Mouse (Mus musculus): ENCODE measurements around the gene Cpeb3. TPM values are rescaled to one million over a fixed set of nuclear protein-coding genes. Genes with fewer than 3 reads are reported as not detected.

Gene Cpeb3
- polyA plus RNA-seq, 1 experiment from 2014 or later, result 1.9 TPM

GRCm38 (mm10) chr19:37198165-37198880 is 10.1 kb downstream of the Cpeb3 start:
- no peak overlapping the region for H3K9ac ChIP-seq (ENCODE audit: low read depth, low read length)
- no peak overlapping the region for H3K4me2 ChIP-seq (ENCODE audit: low read depth, low read length)
- H3K4me1 ChIP-seq (ENCODE audit: control insufficient read depth, insufficient read depth, low read length), result no peaks in the 10 kb centered on the region
- no peak overlapping the region for H3K4me3 ChIP-seq (ENCODE audit: low read depth, low read length)
- no peaks in the 10 kb centered on the region for H3K27me3 ChIP-seq (replicated peaks; ENCODE audit: control insufficient read depth, insufficient read depth, low read length)
- no peak for ATAC-seq (ENCODE audit: low read depth)
- DNase-seq (ENCODE audit: low spot score), result no peak
- WGBS, result 78% methylated on average over 1 of the region's 1 CpGs
- no peaks in the 10 kb centered on the region for H3K36me3 ChIP-seq (ENCODE audit: control insufficient read depth, insufficient read depth, low read length)
- H3K27ac ChIP-seq (replicated peaks; ENCODE audit: low read depth, low read length), result no peak overlapping the region
- no peaks in the 10 kb centered on the region for H3K9me3 ChIP-seq (ENCODE audit: control insufficient read depth, low read length)

- Histone ChIP-seq H3K27me3 (replicated peaks; ENCODE audit: control insufficient read depth, insufficient read depth, low read length) (no peaks in the 10 kb centered on the region), H3K4me1 (ENCODE audit: control insufficient read depth, insufficient read depth, low read length) (no peaks in the 10 kb centered on the region), H3K4me2 (ENCODE audit: low read depth, low read length) (no peak overlapping the region), H3K9ac (ENCODE audit: low read depth, low read length) (no peak overlapping the region), H3K27ac (replicated peaks; ENCODE audit: low read depth, low read length) (no peak overlapping the region), H3K4me3 (ENCODE audit: low read depth, low read length) (no peak overlapping the region), H3K9me3 (ENCODE audit: control insufficient read depth, low read length) (no peaks in the 10 kb centered on the region), H3K36me3 (ENCODE audit: control insufficient read depth, insufficient read depth, low read length) (no peaks in the 10 kb centered on the region)
- ATAC-seq (ENCODE audit: low read depth), result no peak
- no peak for DNase-seq (ENCODE audit: low spot score)
- 61% methylated on average over 5 of the region's 5 CpGs for WGBS
These were observed 15.8 kb downstream of the Cpeb3 start for GRCm38 (mm10) chr19:37192475-37193058.

GRCm38 (mm10) chr19:37188366-37188948 is 19.9 kb downstream of the Cpeb3 start:
- Histone ChIP-seq H3K9ac (ENCODE audit: low read depth, low read length) (no peak overlapping the region), H3K4me1 (ENCODE audit: control insufficient read depth, insufficient read depth, low read length) (no peaks in the 10 kb centered on the region), H3K36me3 (ENCODE audit: control insufficient read depth, insufficient read depth, low read length) (no peaks in the 10 kb centered on the region), H3K27me3 (replicated peaks; ENCODE audit: control insufficient read depth, insufficient read depth, low read length) (no peaks in the 10 kb centered on the region), H3K27ac (replicated peaks; ENCODE audit: low read depth, low read length) (no peak overlapping the region), H3K4me3 (ENCODE audit: low read depth, low read length) (no peak overlapping the region), H3K9me3 (ENCODE audit: control insufficient read depth, low read length) (no peaks in the 10 kb centered on the region), H3K4me2 (ENCODE audit: low read depth, low read length) (no peak overlapping the region)
- ATAC-seq (ENCODE audit: low read depth), result no peak
- WGBS, result 76% methylated on average over 4 of the region's 4 CpGs
- no peak for DNase-seq (ENCODE audit: low spot score)

- WGBS, result 16% methylated on average over 17 of the region's 17 CpGs
- Histone ChIP-seq H3K27ac (replicated peaks; ENCODE audit: low read depth, low read length) (no peak overlapping the region), H3K4me1 (ENCODE audit: control insufficient read depth, insufficient read depth, low read length) (peaks cover 8% of the 10 kb centered on the region), H3K4me2 (ENCODE audit: low read depth, low read length) (peak overlapping the region; percentile 54), H3K9me3 (ENCODE audit: control insufficient read depth, low read length) (no peaks in the 10 kb centered on the region), H3K27me3 (replicated peaks; ENCODE audit: control insufficient read depth, insufficient read depth, low read length) (peaks cover 25% of the 10 kb centered on the region), H3K4me3 (ENCODE audit: low read depth, low read length) (peak overlapping the region; percentile 35), H3K9ac (ENCODE audit: low read depth, low read length) (peak overlapping the region; percentile 53; the same call in 1 of the 2 replicates), H3K36me3 (ENCODE audit: control insufficient read depth, insufficient read depth, low read length) (no peaks in the 10 kb centered on the region)
- DNase-seq (ENCODE audit: low spot score) (peak; percentile 88), ATAC-seq (ENCODE audit: low read depth) (peak; percentile 73)
These were observed 30.3 kb downstream of the Cpeb3 start for GRCm38 (mm10) chr19:37177819-37178708.

GRCm38 (mm10) chr19:37176879-37177462 is 31.4 kb downstream of the Cpeb3 start:
- Histone ChIP-seq H3K9ac (ENCODE audit: low read depth, low read length) (no peak overlapping the region), H3K4me2 (ENCODE audit: low read depth, low read length) (no peak overlapping the region), H3K27me3 (replicated peaks; ENCODE audit: control insufficient read depth, insufficient read depth, low read length) (peaks cover 36% of the 10 kb centered on the region), H3K4me3 (ENCODE audit: low read depth, low read length) (no peak overlapping the region), H3K36me3 (ENCODE audit: control insufficient read depth, insufficient read depth, low read length) (no peaks in the 10 kb centered on the region), H3K27ac (replicated peaks; ENCODE audit: low read depth, low read length) (no peak overlapping the region), H3K4me1 (ENCODE audit: control insufficient read depth, insufficient read depth, low read length) (peaks cover 8% of the 10 kb centered on the region), H3K9me3 (ENCODE audit: control insufficient read depth, low read length) (no peaks in the 10 kb centered on the region)
- DNase-seq (ENCODE audit: low spot score) (no peak), ATAC-seq (ENCODE audit: low read depth) (no peak)
- 44% methylated on average over 4 of the region's 4 CpGs for WGBS

GRCm38 (mm10) chr19:37175919-37176318 is 32.5 kb downstream of the Cpeb3 start:
- DNase-seq (ENCODE audit: low spot score) (peak; percentile 25), ATAC-seq (ENCODE audit: low read depth) (no peak)
- WGBS, result 13% methylated on average over 6 of the region's 6 CpGs
- Histone ChIP-seq H3K9me3 (ENCODE audit: control insufficient read depth, low read length) (no peaks in the 10 kb centered on the region), H3K4me3 (ENCODE audit: low read depth, low read length) (peak overlapping the region; percentile 68), H3K27me3 (replicated peaks; ENCODE audit: control insufficient read depth, insufficient read depth, low read length) (peaks cover 38% of the 10 kb centered on the region), H3K27ac (replicated peaks; ENCODE audit: low read depth, low read length) (peak overlapping the region; percentile 64), H3K4me2 (ENCODE audit: low read depth, low read length) (peak overlapping the region; percentile 100), H3K4me1 (ENCODE audit: control insufficient read depth, insufficient read depth, low read length) (peaks cover 8% of the 10 kb centered on the region), H3K36me3 (ENCODE audit: control insufficient read depth, insufficient read depth, low read length) (no peaks in the 10 kb centered on the region), H3K9ac (ENCODE audit: low read depth, low read length) (peak overlapping the region; percentile 65)

GRCm38 (mm10) chr19:37175436-37175805 is 33.0 kb downstream of the Cpeb3 start:
- DNase-seq (ENCODE audit: low spot score), result no peak
- H3K4me3 ChIP-seq (ENCODE audit: low read depth, low read length), result peak overlapping the region; percentile 68
- H3K4me2 ChIP-seq (ENCODE audit: low read depth, low read length), result peak overlapping the region; percentile 100
- H3K9me3 ChIP-seq (ENCODE audit: control insufficient read depth, low read length), result no peaks in the 10 kb centered on the region
- H3K27ac ChIP-seq (replicated peaks; ENCODE audit: low read depth, low read length), result peak overlapping the region; percentile 64
- H3K9ac ChIP-seq (ENCODE audit: low read depth, low read length), result peak overlapping the region; percentile 65
- ATAC-seq (ENCODE audit: low read depth), result no peak
- no peaks in the 10 kb centered on the region for H3K36me3 ChIP-seq (ENCODE audit: control insufficient read depth, insufficient read depth, low read length)
- 1% methylated on average over 12 of the region's 12 CpGs for WGBS
- peaks cover 38% of the 10 kb centered on the region for H3K27me3 ChIP-seq (replicated peaks; ENCODE audit: control insufficient read depth, insufficient read depth, low read length)
- H3K4me1 ChIP-seq (ENCODE audit: control insufficient read depth, insufficient read depth, low read length), result peaks cover 8% of the 10 kb centered on the region
